Mouse (Mus musculus): ENCODE measurements around the gene Cyb561. TPM values are rescaled to one million over a fixed set of nuclear protein-coding genes. Genes with fewer than 3 reads are reported as not detected.

The Cyb561 gene
- polyA plus RNA-seq, 2 experiments = 7.6 to 17.7 TPM

DNA sequence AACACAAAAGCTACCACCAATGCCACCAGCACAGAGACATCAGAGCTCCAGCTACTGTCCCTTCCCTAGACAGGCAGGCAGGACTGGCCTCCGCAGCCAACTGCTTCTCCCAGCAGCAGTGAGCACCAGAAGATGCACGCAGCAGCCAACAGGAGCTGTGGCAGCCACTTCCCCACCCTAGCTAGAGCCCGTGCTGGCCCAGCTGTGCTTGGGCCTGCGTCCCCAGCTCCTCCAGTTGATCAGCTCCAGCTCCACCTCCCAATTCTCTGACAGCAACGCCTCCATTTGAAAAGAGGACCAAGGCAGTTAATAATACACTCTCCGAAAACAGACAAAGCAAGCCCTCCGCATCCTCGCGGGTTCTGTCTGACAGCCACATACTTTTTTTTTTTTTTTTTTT lies 14.4 kb downstream of the Cyb561 start:
- Histone ChIP-seq H3K9me3 (ENCODE audit: control insufficient read depth, low read length) (no peaks in the 10 kb centered on the region), H3K27me3 (ENCODE audit: control insufficient read depth, insufficient read depth, low read length) (no peaks in the 10 kb centered on the region), H3K4me1 (ENCODE audit: control insufficient read depth, insufficient read depth, low read length) (peaks cover 7% of the 10 kb centered on the region; the same call in 1 of the 2 replicates), H3K27ac (replicated peaks; ENCODE audit: low read depth, low read length) (no peak overlapping the region), H3K36me3 (ENCODE audit: control insufficient read depth, insufficient read depth, low read length) (no peaks in the 10 kb centered on the region), H3K9ac (ENCODE audit: low read depth, low read length, severe bottlenecking) (no peak overlapping the region), H3K4me2 (replicated peaks; ENCODE audit: low read depth, low read length, severe bottlenecking) (no peak overlapping the region), H3K4me3 (replicated peaks; ENCODE audit: low read length) (no peak overlapping the region)
- ATAC-seq (ENCODE audit: low FRiP score, low read depth) (no peak), DNase-seq (ENCODE audit: low spot score) (no peak)
- 62% methylated on average over 9 of the region's 9 CpGs for WGBS
- TF ChIP-seq POLR2A (IDR thresholded peaks at IDR 0.05; ENCODE audit: borderline replicate concordance, extremely low read depth, insufficient read depth, insufficient read length) = no peak

DNA sequence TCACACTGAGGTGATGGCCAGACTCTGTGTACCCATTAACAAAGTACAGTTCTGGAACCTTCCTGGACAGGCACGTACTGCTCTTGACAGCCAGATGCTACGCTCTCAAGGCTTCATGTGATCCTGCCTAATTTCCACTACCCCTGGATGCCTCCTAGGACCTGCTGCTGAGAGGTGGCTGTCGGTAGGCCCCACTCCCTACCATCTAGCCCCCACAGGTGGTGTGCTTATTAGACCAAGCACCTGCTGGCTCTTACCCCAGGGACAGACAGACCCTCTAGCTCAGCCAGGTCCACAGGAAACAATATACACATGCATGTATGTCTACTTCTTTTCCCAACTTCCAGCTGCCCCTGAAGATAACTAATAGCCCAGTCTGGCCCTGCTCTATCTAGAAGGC lies 16.2 kb downstream of the Cyb561 start:
- ATAC-seq (ENCODE audit: low FRiP score, low read depth) (no peak), DNase-seq (ENCODE audit: low spot score) (no peak)
- H3K4me3 ChIP-seq (replicated peaks; ENCODE audit: low read length) = no peak overlapping the region
- no peak for TF ChIP-seq POLR2A (IDR thresholded peaks at IDR 0.05; ENCODE audit: borderline replicate concordance, extremely low read depth, insufficient read depth, insufficient read length)
- H3K36me3 ChIP-seq (ENCODE audit: control insufficient read depth, insufficient read depth, low read length) = no peaks in the 10 kb centered on the region
- no peaks in the 10 kb centered on the region for H3K27me3 ChIP-seq (ENCODE audit: control insufficient read depth, insufficient read depth, low read length)
- no peak overlapping the region for H3K27ac ChIP-seq (replicated peaks; ENCODE audit: low read depth, low read length)
- no peaks in the 10 kb centered on the region for H3K9me3 ChIP-seq (ENCODE audit: control insufficient read depth, low read length)
- no peak overlapping the region for H3K4me2 ChIP-seq (replicated peaks; ENCODE audit: low read depth, low read length, severe bottlenecking)
- 83% methylated on average over 3 of the region's 3 CpGs for WGBS
- no peaks in the 10 kb centered on the region for H3K4me1 ChIP-seq (ENCODE audit: control insufficient read depth, insufficient read depth, low read length)
- no peak overlapping the region for H3K9ac ChIP-seq (ENCODE audit: low read depth, low read length, severe bottlenecking)

DNA sequence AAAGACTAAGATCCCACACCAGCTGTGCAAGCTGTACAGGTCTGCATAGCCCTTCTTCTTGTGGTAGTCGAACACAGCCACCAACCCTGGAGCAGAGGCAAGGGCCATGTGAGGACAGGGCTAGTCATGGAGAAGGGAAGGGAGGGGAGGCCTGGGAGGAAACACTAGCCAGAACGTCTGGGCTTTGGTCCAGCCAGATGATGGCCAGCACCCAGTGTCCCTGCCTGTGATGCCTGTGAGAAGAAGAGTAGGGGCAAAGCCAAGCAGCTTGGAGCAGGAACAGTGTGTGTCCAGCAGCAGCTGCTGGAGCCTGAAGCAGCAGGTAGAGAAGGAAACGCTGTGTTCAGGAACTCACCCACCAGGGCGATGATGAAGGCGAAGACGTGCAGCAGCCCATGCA lies 16.9 kb downstream of the Cyb561 start:
- Histone ChIP-seq H3K27ac (replicated peaks; ENCODE audit: low read depth, low read length) (no peak overlapping the region), H3K27me3 (ENCODE audit: control insufficient read depth, insufficient read depth, low read length) (no peaks in the 10 kb centered on the region), H3K36me3 (ENCODE audit: control insufficient read depth, insufficient read depth, low read length) (no peaks in the 10 kb centered on the region), H3K9ac (ENCODE audit: low read depth, low read length, severe bottlenecking) (no peak overlapping the region), H3K4me1 (ENCODE audit: control insufficient read depth, insufficient read depth, low read length) (no peaks in the 10 kb centered on the region), H3K4me2 (replicated peaks; ENCODE audit: low read depth, low read length, severe bottlenecking) (no peak overlapping the region), H3K4me3 (replicated peaks; ENCODE audit: low read length) (no peak overlapping the region), H3K9me3 (ENCODE audit: control insufficient read depth, low read length) (no peaks in the 10 kb centered on the region)
- no peak for TF ChIP-seq POLR2A (IDR thresholded peaks at IDR 0.05; ENCODE audit: borderline replicate concordance, extremely low read depth, insufficient read depth, insufficient read length)
- no peak for DNase-seq (ENCODE audit: low spot score)
- ATAC-seq (ENCODE audit: low FRiP score, low read depth) = no peak
- 86% methylated on average over 6 of the region's 6 CpGs for WGBS

DNA sequence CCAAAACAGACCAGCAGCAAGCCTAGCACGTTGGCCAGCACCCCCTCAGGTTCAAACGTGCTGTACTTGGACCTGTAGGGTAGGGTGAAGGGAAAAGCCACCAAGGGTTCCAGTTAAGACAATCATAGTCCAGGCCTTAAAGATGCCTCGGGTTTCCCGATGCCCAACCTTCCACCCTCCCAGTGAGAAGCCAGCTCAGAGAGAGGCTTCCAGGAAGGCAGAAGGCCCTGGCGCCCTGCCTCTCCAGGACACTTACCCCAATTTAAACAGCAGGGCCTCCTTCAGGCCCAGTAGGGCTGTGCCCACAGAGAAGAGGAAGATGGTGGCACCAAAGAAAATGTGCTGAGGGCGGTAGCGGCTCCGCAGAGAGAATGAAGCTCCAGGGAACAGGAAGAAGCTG lies 17.6 kb downstream of the Cyb561 start:
- no peak overlapping the region for H3K4me2 ChIP-seq (replicated peaks; ENCODE audit: low read depth, low read length, severe bottlenecking)
- H3K4me3 ChIP-seq (replicated peaks; ENCODE audit: low read length) = no peak overlapping the region
- no peaks in the 10 kb centered on the region for H3K27me3 ChIP-seq (ENCODE audit: control insufficient read depth, insufficient read depth, low read length)
- no peak overlapping the region for H3K9ac ChIP-seq (ENCODE audit: low read depth, low read length, severe bottlenecking)
- H3K27ac ChIP-seq (replicated peaks; ENCODE audit: low read depth, low read length) = no peak overlapping the region
- H3K4me1 ChIP-seq (ENCODE audit: control insufficient read depth, insufficient read depth, low read length) = no peaks in the 10 kb centered on the region
- ATAC-seq (ENCODE audit: low FRiP score, low read depth) = no peak
- 83% methylated on average over 8 of the region's 8 CpGs for WGBS
- no peaks in the 10 kb centered on the region for H3K36me3 ChIP-seq (ENCODE audit: control insufficient read depth, insufficient read depth, low read length)
- no peaks in the 10 kb centered on the region for H3K9me3 ChIP-seq (ENCODE audit: control insufficient read depth, low read length)
- TF ChIP-seq POLR2A (IDR thresholded peaks at IDR 0.05; ENCODE audit: borderline replicate concordance, extremely low read depth, insufficient read depth, insufficient read length) = no peak
- no peak for DNase-seq (ENCODE audit: low spot score)

DNA sequence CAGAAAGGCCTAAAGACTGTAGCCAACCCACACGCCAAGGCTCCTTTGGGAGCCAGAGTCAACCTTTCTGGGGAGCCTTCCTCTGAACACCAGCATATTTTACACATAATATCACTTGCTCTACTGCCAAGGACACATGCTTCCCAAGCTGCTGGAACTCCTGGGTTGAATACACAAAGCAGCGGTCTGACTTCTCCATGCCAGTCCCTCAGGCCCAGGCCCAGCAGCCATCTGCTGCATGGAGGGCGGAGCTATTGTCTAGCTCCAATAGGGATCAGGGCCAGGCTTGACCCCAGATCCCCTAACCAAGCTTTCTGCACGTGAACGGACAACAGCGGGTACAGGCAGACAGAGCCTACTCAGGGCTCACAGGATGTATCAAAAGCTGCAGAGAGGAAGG lies 18.3 kb downstream of the Cyb561 start:
- Histone ChIP-seq H3K4me3 (replicated peaks; ENCODE audit: low read length) (no peak overlapping the region), H3K27me3 (ENCODE audit: control insufficient read depth, insufficient read depth, low read length) (no peaks in the 10 kb centered on the region), H3K9me3 (ENCODE audit: control insufficient read depth, low read length) (no peaks in the 10 kb centered on the region), H3K4me1 (ENCODE audit: control insufficient read depth, insufficient read depth, low read length) (no peaks in the 10 kb centered on the region), H3K36me3 (ENCODE audit: control insufficient read depth, insufficient read depth, low read length) (no peaks in the 10 kb centered on the region), H3K9ac (ENCODE audit: low read depth, low read length, severe bottlenecking) (no peak overlapping the region), H3K4me2 (replicated peaks; ENCODE audit: low read depth, low read length, severe bottlenecking) (no peak overlapping the region), H3K27ac (replicated peaks; ENCODE audit: low read depth, low read length) (no peak overlapping the region)
- DNase-seq (ENCODE audit: low spot score) (no peak), ATAC-seq (ENCODE audit: low FRiP score, low read depth) (no peak)
- no peak for TF ChIP-seq POLR2A (IDR thresholded peaks at IDR 0.05; ENCODE audit: borderline replicate concordance, extremely low read depth, insufficient read depth, insufficient read length)
- WGBS = 49% methylated on average over 6 of the region's 6 CpGs

DNA sequence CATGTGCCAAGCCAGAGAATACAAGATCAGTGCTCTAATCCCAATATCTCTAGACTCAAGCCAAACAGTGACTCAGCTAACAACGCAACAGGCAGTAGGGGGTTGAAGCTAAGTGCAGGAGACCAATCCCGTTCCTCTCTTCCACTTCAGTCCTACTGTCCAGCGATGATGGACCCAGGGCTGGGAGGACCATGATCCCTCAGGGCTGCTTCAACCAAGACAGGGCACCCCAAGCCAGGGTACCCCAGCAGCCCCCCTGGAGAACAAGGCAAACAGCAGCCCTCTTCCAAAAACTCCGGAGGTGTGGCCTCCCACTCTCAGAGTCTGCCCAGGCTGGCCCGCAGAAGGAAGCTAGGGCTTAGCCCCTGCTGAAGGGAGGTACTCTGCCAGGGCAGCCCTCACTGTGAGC lies 18.8 kb downstream of the Cyb561 start:
- H3K36me3 ChIP-seq (ENCODE audit: control insufficient read depth, insufficient read depth, low read length) = no peaks in the 10 kb centered on the region
- no peaks in the 10 kb centered on the region for H3K9me3 ChIP-seq (ENCODE audit: control insufficient read depth, low read length)
- no peak overlapping the region for H3K4me3 ChIP-seq (replicated peaks; ENCODE audit: low read length)
- no peak overlapping the region for H3K27ac ChIP-seq (replicated peaks; ENCODE audit: low read depth, low read length)
- WGBS = 71% methylated on average over 5 of the region's 5 CpGs
- no peaks in the 10 kb centered on the region for H3K4me1 ChIP-seq (ENCODE audit: control insufficient read depth, insufficient read depth, low read length)
- H3K4me2 ChIP-seq (replicated peaks; ENCODE audit: low read depth, low read length, severe bottlenecking) = no peak overlapping the region
- H3K9ac ChIP-seq (ENCODE audit: low read depth, low read length, severe bottlenecking) = no peak overlapping the region
- no peaks in the 10 kb centered on the region for H3K27me3 ChIP-seq (ENCODE audit: control insufficient read depth, insufficient read depth, low read length)
- ATAC-seq (ENCODE audit: low FRiP score, low read depth) (no peak), DNase-seq (ENCODE audit: low spot score) (no peak)
- no peak for TF ChIP-seq POLR2A (IDR thresholded peaks at IDR 0.05; ENCODE audit: borderline replicate concordance, extremely low read depth, insufficient read depth, insufficient read length)
